Mouse (Mus musculus) MEL (cell line): ENCODE measurements around the gene Sox5. TPM values are rescaled to one million over a fixed set of nuclear protein-coding genes. Genes with fewer than 3 reads are reported as not detected.

Experiments
- DNase-seq: peaks from one replicate; pipeline ENCODE4 v3.0.0; 2011; ENCODE audit warnings: low read depth, low spot score
- H3K27ac ChIP-seq: 2 replicates; pipeline ENCODE4 v1.5.1; 2012; ENCODE audit warnings: low read depth, mild to moderate bottlenecking, control low read depth, low read length, moderate library complexity; ENCODE audit not compliant: control insufficient read depth
- H3K27me3 ChIP-seq, 2 experiments: fragments of 150-350 bp in 1 of 2; sonication (generic) in 1 of 2; 2 replicates each; pipeline ENCODE4 v1.6.1; 2012; ENCODE audit warnings: low read length in 2 of 2, mild to moderate bottlenecking in 2 of 2, improper control_type of control experiment in 1 of 2, moderate library complexity in 1 of 2; ENCODE audit not compliant: insufficient read depth in 2 of 2, control insufficient read depth in 1 of 2
- H3K36me3 ChIP-seq, 2 experiments: 2 replicates each; pipeline ENCODE4 v1.6.1; 2012 to 2014; ENCODE audit warnings: low read length in 2 of 2, improper control_type of control experiment in 1 of 2, inconsistent platforms in 1 of 2, mild to moderate bottlenecking in 1 of 2; ENCODE audit not compliant: insufficient read depth in 2 of 2, control insufficient read depth in 1 of 2
- H3K4me1 ChIP-seq, 2 experiments: fragments of 150-350 bp in 1 of 2; sonication (generic) in 1 of 2; 2 replicates each; pipeline ENCODE4 v1.6.1; 2012; ENCODE audit warnings: low read length in 2 of 2, improper control_type of control experiment in 1 of 2, mild to moderate bottlenecking in 1 of 2; ENCODE audit not compliant: insufficient read depth in 2 of 2, control insufficient read depth in 1 of 2
- H3K4me3 ChIP-seq, 2 experiments: fragments of 150-350 bp in 1 of 2; sonication (generic) in 1 of 2; 2 replicates each; pipeline ENCODE4 v1.5.1; 2012; ENCODE audit warnings: low read depth in 2 of 2, low read length in 2 of 2, mild to moderate bottlenecking in 2 of 2, moderate library complexity in 2 of 2, control low read depth in 1 of 2, improper control_type of control experiment in 1 of 2; ENCODE audit not compliant: control insufficient read depth in 1 of 2, insufficient read depth in 1 of 2
- H3K79me2 ChIP-seq: 2 replicates; pipeline ENCODE4 v1.6.1; 2012; ENCODE audit warnings: mild to moderate bottlenecking, low read length, moderate library complexity; ENCODE audit not compliant: control insufficient read depth, poor library complexity, insufficient read depth
- H3K9ac ChIP-seq: 2 replicates; pipeline ENCODE4 v1.6.1; 2012; ENCODE audit warnings: low read depth, mild to moderate bottlenecking, control low read depth, low read length, moderate library complexity; ENCODE audit not compliant: control insufficient read depth, poor library complexity, severe bottlenecking
- H3K9me3 ChIP-seq: fragments of 150-350 bp; sonication (generic); replicated peaks from 2 replicates; pipeline ENCODE4 v1.6.1; 2012; ENCODE audit warnings: mild to moderate bottlenecking, low read length, improper control_type of control experiment, moderate library complexity; ENCODE audit not compliant: insufficient read depth
- CHD1 ChIP-seq: IDR thresholded peaks from 2 replicates; pipeline ENCODE4 v1.6.1; 2012; ENCODE audit warnings: low read depth, mild to moderate bottlenecking, inconsistent platforms, low read length, improper control_type of control experiment
- CTCF ChIP-seq, 3 experiments: IDR thresholded peaks in 2 of 3; conservative IDR thresholded peaks in 1 of 3; 2 replicates each; pipeline ENCODE4 v1.5.1; 2011 to 2012; ENCODE audit warnings: low read length in 3 of 3, low read depth in 2 of 3, mild to moderate bottlenecking in 2 of 3, improper control_type of control experiment in 1 of 3, inconsistent platforms in 1 of 3, mixed read lengths in 1 of 3, moderate library complexity in 1 of 3; ENCODE audit not compliant: control insufficient read depth in 1 of 3, insufficient read depth in 1 of 3, poor library complexity in 1 of 3, severe bottlenecking in 1 of 3
- E2F4 ChIP-seq: IDR thresholded peaks from 2 replicates; pipeline ENCODE4 v1.6.1; 2011; ENCODE audit warnings: low read depth, low read length, improper control_type of control experiment, borderline replicate concordance
- EP300 ChIP-seq, 2 experiments: IDR thresholded peaks; 2 replicates each; pipeline ENCODE4 v1.6.1; 2011; ENCODE audit warnings: improper control_type of control experiment in 2 of 2, low read length in 2 of 2, low read depth in 1 of 2, mild to moderate bottlenecking in 1 of 2
- JUND ChIP-seq: IDR thresholded peaks from 2 replicates; pipeline ENCODE4 v1.6.1; 2011; ENCODE audit warnings: low read depth, mild to moderate bottlenecking, improper control_type of control experiment, low read length
- MAFK ChIP-seq: IDR thresholded peaks from 2 replicates; pipeline ENCODE4 v1.6.1; 2011; ENCODE audit warnings: low read depth, mild to moderate bottlenecking, low read length, improper control_type of control experiment, borderline replicate concordance
- MEF2A ChIP-seq: IDR thresholded peaks from 2 replicates; pipeline ENCODE4 v1.6.1; 2014; ENCODE audit warnings: low read depth, mild to moderate bottlenecking, inconsistent platforms, low read length, improper control_type of control experiment; ENCODE audit not compliant: poor library complexity, insufficient replicate concordance, severe bottlenecking; ENCODE audit errors: extremely low read depth
- MXI1 ChIP-seq: IDR thresholded peaks from 2 replicates; pipeline ENCODE4 v1.6.1; 2011; ENCODE audit warnings: mild to moderate bottlenecking, low read depth, low read length, improper control_type of control experiment
- MYC ChIP-seq: IDR thresholded peaks from 2 replicates; pipeline ENCODE4 v1.6.1; 2011; ENCODE audit warnings: low read depth, mild to moderate bottlenecking, low read length, improper control_type of control experiment, moderate library complexity
- POLR2A ChIP-seq, 2 experiments: IDR thresholded peaks; 2 replicates each; pipeline ENCODE4 v1.6.1; 2011 to 2012; ENCODE audit warnings: low read length in 2 of 2, mild to moderate bottlenecking in 2 of 2, control low read depth in 1 of 2, improper control_type of control experiment in 1 of 2, low read depth in 1 of 2, moderate library complexity in 1 of 2; ENCODE audit not compliant: control insufficient read depth in 1 of 2, insufficient read depth in 1 of 2, poor library complexity in 1 of 2
- POLR2AphosphoS5 ChIP-seq: IDR thresholded peaks from 2 replicates; pipeline ENCODE4 v1.6.1; 2012; ENCODE audit warnings: low read depth, borderline replicate concordance, mild to moderate bottlenecking, inconsistent platforms, low read length, moderate library complexity, mixed read lengths
- RCOR1 ChIP-seq: IDR thresholded peaks from 2 replicates; pipeline ENCODE4 v1.6.1; 2012; ENCODE audit warnings: low read depth, mild to moderate bottlenecking, inconsistent platforms, low read length, improper control_type of control experiment
- TBP ChIP-seq: IDR thresholded peaks from 2 replicates; pipeline ENCODE4 v1.8.0; 2011; ENCODE audit warnings: low read depth, low read length, improper control_type of control experiment
- TCF12 ChIP-seq: IDR thresholded peaks from 2 replicates; pipeline ENCODE4 v1.6.1; 2014; ENCODE audit warnings: low read depth, mild to moderate bottlenecking, inconsistent platforms, low read length, improper control_type of control experiment, moderate library complexity
- UBTF ChIP-seq: IDR thresholded peaks from 2 replicates; pipeline ENCODE4 v1.6.1; 2012; ENCODE audit warnings: low read depth, mild to moderate bottlenecking, inconsistent platforms, low read length, improper control_type of control experiment, moderate library complexity, borderline replicate concordance; ENCODE audit not compliant: insufficient read depth
- USF2 ChIP-seq, 2 experiments: IDR thresholded peaks; 2 replicates each; pipeline ENCODE4 v1.6.1; 2011 to 2012; ENCODE audit warnings: improper control_type of control experiment in 2 of 2, low read length in 2 of 2, borderline replicate concordance in 1 of 2, inconsistent platforms in 1 of 2, low read depth in 1 of 2, mild to moderate bottlenecking in 1 of 2; ENCODE audit not compliant: insufficient read depth in 1 of 2
- ZC3H11A ChIP-seq: IDR thresholded peaks from 2 replicates; pipeline ENCODE4 v1.6.1; 2012; ENCODE audit warnings: low read depth, mild to moderate bottlenecking, inconsistent platforms, low read length, improper control_type of control experiment
- ZKSCAN1 ChIP-seq: IDR thresholded peaks from 2 replicates; pipeline ENCODE4 v1.6.1; 2012; ENCODE audit warnings: low read depth, mild to moderate bottlenecking, inconsistent platforms, low read length, improper control_type of control experiment, moderate library complexity
- ZNF384 ChIP-seq: IDR thresholded peaks from 2 replicates; pipeline ENCODE4 v1.6.1; 2012; ENCODE audit warnings: low read depth, mild to moderate bottlenecking, inconsistent platforms, low read length, improper control_type of control experiment
- polyA plus RNA-seq, 2 experiments: library from polyadenylated mRNA; stranded (reverse) in 1 of 2; unstranded in 1 of 2; fragments of >175 nt in 1 of 2; fragments of >200 nt in 1 of 2; gene quantifications; 2 replicates each; pipeline versions ENCODE4 v1.2.1 to v1.2.4; 2012; ENCODE audit warnings: low replicate concordance in 2 of 2, low read depth in 1 of 2; ENCODE audit not compliant: insufficient read length in 2 of 2, insufficient read depth in 1 of 2, missing spikeins in 1 of 2
- total RNA-seq: library from RNA; depleted of rRNA; stranded (reverse); fragments of 300-350 nt; gene quantifications from 2 replicates; pipeline ENCODE4 v1.2.3, GENCODE M21; 2012

Gene Sox5
- total and polyA plus RNA-seq, 3 experiments, result 0.19 to 3.0 TPM; not detected in 1

DNA sequence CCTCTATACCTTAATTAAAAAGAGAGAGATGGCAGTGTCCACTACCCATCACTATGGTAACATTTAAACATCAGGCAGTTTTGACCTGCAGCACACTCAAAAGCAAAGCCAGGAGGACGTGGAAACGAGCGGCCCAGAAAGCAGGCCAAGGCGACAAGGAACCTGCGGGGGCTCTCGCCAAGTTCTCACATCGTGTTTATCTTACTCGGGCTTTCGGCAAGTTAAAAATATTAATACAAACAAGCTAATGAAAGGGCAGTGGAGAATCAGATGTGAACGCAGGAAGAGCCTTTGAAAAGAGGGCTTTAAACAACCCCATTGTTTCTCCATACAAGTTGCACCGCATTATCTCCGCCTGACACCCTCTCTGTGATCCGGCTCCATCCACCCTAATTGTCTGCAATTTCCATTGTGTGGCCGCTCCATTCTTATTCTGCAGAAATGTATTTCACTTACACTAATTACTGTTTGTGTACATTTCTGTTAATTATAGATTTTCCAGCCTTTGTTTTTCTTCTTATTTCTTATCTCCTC, 444.3 kb downstream of the Sox5 start:
- Histone ChIP-seq H3K27me3 (no peaks in the 10 kb centered on the region), H3K4me3 (no peak overlapping the region), H3K9ac (no peak overlapping the region), H3K9me3 (no peaks in the 10 kb centered on the region), H3K36me3 (no peaks in the 10 kb centered on the region), H3K27ac (no peak overlapping the region), H3K79me2 (no peaks in the 10 kb centered on the region), H3K4me1 (no peaks in the 10 kb centered on the region)
- TF ChIP-seq JUND (no peak), RCOR1 (no peak), MAFK (no peak), POLR2A (IDR thresholded peaks at IDR 0.05; ENCODE audit: control insufficient read depth in 1 of 2, insufficient read depth in 1 of 2, low read depth in 1 of 2, low read length in 2 of 2, poor library complexity in 1 of 2) (no peak), MEF2A (no peak), ZNF384 (no peak), TBP (no peak), POLR2AphosphoS5 (no peak), TCF12 (no peak), MXI1 (no peak), E2F4 (no peak), ZKSCAN1 (no peak), CHD1 (no peak), CTCF (IDR thresholded peaks at IDR 0.05 in 2 of 3, conservative IDR thresholded peaks at IDR 0.05 in 1 of 3; ENCODE audit: control insufficient read depth in 1 of 3, insufficient read depth in 1 of 3, low read depth in 2 of 3, low read length in 3 of 3, poor library complexity in 1 of 3, severe bottlenecking in 1 of 3) (no peak), ZC3H11A (no peak), EP300 (IDR thresholded peaks at IDR 0.05; ENCODE audit: low read depth in 1 of 2, low read length in 2 of 2) (no peak), USF2 (IDR thresholded peaks at IDR 0.05; ENCODE audit: borderline replicate concordance in 1 of 2, insufficient read depth in 1 of 2, low read depth in 1 of 2, low read length in 2 of 2) (no peak)
- DNase-seq, result no peak

DNA sequence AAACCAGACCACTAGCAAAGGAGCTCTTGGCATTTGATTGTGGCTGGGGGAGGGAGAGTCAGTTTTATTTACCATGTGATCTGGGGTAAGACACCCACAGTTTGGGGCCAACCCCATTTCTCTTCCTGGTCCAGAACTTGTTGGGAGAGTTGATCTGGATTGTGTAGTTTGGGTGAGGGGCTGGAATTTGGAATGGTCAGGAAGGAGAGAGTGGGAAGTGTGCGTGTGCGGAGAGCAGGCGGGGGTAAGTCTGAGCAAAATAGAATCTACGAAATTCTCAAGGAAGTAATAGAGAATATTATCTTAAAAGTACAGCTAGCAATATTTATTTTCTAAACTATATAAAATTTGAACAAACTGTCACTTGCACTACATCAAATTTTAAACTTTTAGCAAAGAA, 445.0 kb downstream of the Sox5 start:
- Histone ChIP-seq H3K36me3 (no peaks in the 10 kb centered on the region; a peak in 1 of 4 replicates), H3K27ac (no peak overlapping the region), H3K9me3 (no peaks in the 10 kb centered on the region), H3K9ac (no peak overlapping the region), H3K4me3 (no peak overlapping the region), H3K27me3 (no peaks in the 10 kb centered on the region), H3K79me2 (no peaks in the 10 kb centered on the region), H3K4me1 (no peaks in the 10 kb centered on the region; a peak in 1 of 4 replicates)
- TF ChIP-seq MYC (no peak), MEF2A (no peak), UBTF (no peak), MXI1 (no peak), MAFK (no peak)
- no peak for DNase-seq
